Mouse (Mus musculus) heart, postnatal 0 days (tissue): Measurements from ENCODE around the gene Aoc1. TPM values are rescaled to one million over a fixed set of nuclear protein-coding genes. Genes with fewer than 3 reads are reported as not detected.
"Not testable (repeated sequence)": the region's sequence is repeated elsewhere in the genome, so short reads cannot be mapped to it uniquely, and the experiment has no call there.

Source experiments
- ATAC-seq: fragments of 200-750 bp; cut with Nextera tagmentation; 2 replicates; pipeline ENCODE4 v1.8.0; 2017; ENCODE audit warnings: low read depth, moderate number of reproducible peaks, moderate library complexity; ENCODE audit not compliant: insufficient read depth
- DNase-seq: peaks from one replicate; pipeline ENCODE4 v3.0.0-alpha.2; 2016; ENCODE audit warnings: low spot score
- H3K27ac ChIP-seq: fragments of 300-500 bp; sonication (generic); 2 replicates; pipeline ENCODE4 v1.5.1; 2014; ENCODE audit warnings: low read depth, mild to moderate bottlenecking
- H3K27me3 ChIP-seq: fragments of 300-500 bp; sonication (generic); 2 replicates; pipeline ENCODE4 v1.6.1; 2014; ENCODE audit warnings: low read length, mixed read lengths; ENCODE audit not compliant: control insufficient read depth, insufficient read depth
- H3K36me3 ChIP-seq: fragments of 300-500 bp; sonication (generic); replicated peaks from 2 replicates; pipeline ENCODE4 v1.6.1; 2014; ENCODE audit warnings: low read length, mixed read lengths; ENCODE audit not compliant: control insufficient read depth, insufficient read depth
- H3K4me1 ChIP-seq: fragments of 300-500 bp; sonication (generic); 2 replicates; pipeline ENCODE4 v1.6.1; 2014; ENCODE audit warnings: antibody characterized with exemption; ENCODE audit not compliant: control insufficient read depth, insufficient read depth
- H3K4me2 ChIP-seq: fragments of 300-500 bp; sonication (generic); 2 replicates; pipeline ENCODE4 v1.6.1; 2014; ENCODE audit warnings: low read depth, mild to moderate bottlenecking, low read length, moderate library complexity
- H3K4me3 ChIP-seq: fragments of 300-500 bp; sonication (generic); 2 replicates; pipeline ENCODE4 v1.5.1; 2014; ENCODE audit warnings: low read depth, low read length
- H3K9ac ChIP-seq: fragments of 300-500 bp; sonication (generic); replicated peaks from 2 replicates; pipeline ENCODE4 v1.6.1; 2014; ENCODE audit warnings: low read depth, low read length, mixed read lengths
- H3K9me3 ChIP-seq: fragments of 300-500 bp; sonication (generic); replicated peaks from 2 replicates; pipeline ENCODE4 v1.6.1; 2016; ENCODE audit warnings: low read length; ENCODE audit not compliant: control insufficient read depth
- CTCF ChIP-seq: IDR thresholded peaks from 2 replicates; pipeline ENCODE4 v1.5.1; 2016; ENCODE audit warnings: antibody characterized with exemption, control low read depth, low read depth
- EP300 ChIP-seq: IDR thresholded peaks from 2 replicates; pipeline ENCODE4 v1.6.1; 2016; ENCODE audit warnings: antibody characterized with exemption, low read depth
- WGBS: fragments of 180-500 bp; shearing (Covaris S2); extraction: QIAGEN DNeasy Blood & Tissue Kit; methylation state at CpG from one replicate; pipeline ENCODE4 v1.1.7; 2014; 5-methylcytosine and 5-hydroxymethylcytosine counted together
- polyA plus RNA-seq: library from polyadenylated mRNA; unstranded; fragments of >200 nt; fragmentation: Nextera tagmentation; extraction: Ambion mirVana; gene quantifications from 2 replicates; pipeline ENCODE4 v1.2.1, GENCODE M21; 2015
- total RNA-seq: library from RNA; depleted of rRNA; stranded (reverse); fragments of >200 nt; gene quantifications from 2 replicates; pipeline ENCODE4 v1.2.3, GENCODE M21; 2014; ENCODE audit warnings: low replicate concordance

The Aoc1 gene
- total and polyA plus RNA-seq, 2 experiments from 2014 or later: 0.99 TPM; not detected in 1

- WGBS: 65% methylated on average over 4 of the region's 4 CpGs
- H3K9me3 ChIP-seq: no peaks in the 10 kb centered on the region
- 0 out of 2 replicates have a peak, but pooled peaks cover 5% of the 10 kb centered on the region for H3K4me1 ChIP-seq
- no peak overlapping the region for H3K9ac ChIP-seq
- H3K36me3 ChIP-seq: no peaks in the 10 kb centered on the region
- H3K4me3 ChIP-seq: no peak overlapping the region
- H3K27ac ChIP-seq: no peak overlapping the region
- no peak for TF ChIP-seq EP300
- no peak overlapping the region for H3K4me2 ChIP-seq
- H3K27me3 ChIP-seq: no peaks in the 10 kb centered on the region
- DNase-seq (no peak), ATAC-seq (no peak)
Observed at GRCm38 (mm10) chr6:48862816-48863215, 9.9 kb upstream of the Aoc1 start.

GRCm38 (mm10) chr6:48863488-48863887, 9.2 kb upstream of the Aoc1 start:
- WGBS: 78% methylated on average over 7 of the region's 7 CpGs
- TF ChIP-seq EP300 (no peak), CTCF (no peak)
- no peak for DNase-seq
- Histone ChIP-seq H3K9ac (no peak overlapping the region), H3K4me3 (no peak overlapping the region), H3K27me3 (no peaks in the 10 kb centered on the region), H3K9me3 (no peaks in the 10 kb centered on the region), H3K36me3 (no peaks in the 10 kb centered on the region), H3K27ac (no peak overlapping the region), H3K4me2 (no peak overlapping the region), H3K4me1 (0 out of 2 replicates have a peak, but pooled peaks cover 5% of the 10 kb centered on the region)
- ATAC-seq: no peak

- ATAC-seq (no peak), DNase-seq (no peak)
- 57% methylated on average over 3 of the region's 3 CpGs for WGBS
Observed at GRCm38 (mm10) chr6:48864181-48864580, 8.5 kb upstream of the Aoc1 start.

GRCm38 (mm10) chr6:48864723-48865122, 8.0 kb upstream of the Aoc1 start:
- DNase-seq: no peak
- no peak for TF ChIP-seq EP300
- no peak for TF ChIP-seq CTCF
- WGBS: 69% methylated on average over 3 of the region's 3 CpGs
- H3K9me3 ChIP-seq: no peaks in the 10 kb centered on the region
- H3K27ac ChIP-seq: no peak overlapping the region
- H3K9ac ChIP-seq: no peak overlapping the region
- H3K36me3 ChIP-seq: no peaks in the 10 kb centered on the region
- H3K4me3 ChIP-seq: no peak overlapping the region
- 0 out of 2 replicates have a peak, but pooled peaks cover 5% of the 10 kb centered on the region for H3K4me1 ChIP-seq
- no peak for ATAC-seq
- no peak overlapping the region for H3K4me2 ChIP-seq
- no peaks in the 10 kb centered on the region for H3K27me3 ChIP-seq

More at GRCm38 (mm10) chr6:48864181-48864580, 8.5 kb upstream of the Aoc1 start:
- Histone ChIP-seq H3K4me3 (no peak overlapping the region), H3K9ac (no peak overlapping the region), H3K36me3 (no peaks in the 10 kb centered on the region), H3K9me3 (no peaks in the 10 kb centered on the region), H3K27ac (no peak overlapping the region), H3K4me1 (0 out of 2 replicates have a peak, but pooled peaks cover 5% of the 10 kb centered on the region), H3K4me2 (no peak overlapping the region), H3K27me3 (no peaks in the 10 kb centered on the region)
- TF ChIP-seq EP300 (no peak), CTCF (no peak)

GRCm38 (mm10) chr6:48865152-48865745, 7.4 kb upstream of the Aoc1 start:
- ATAC-seq (no peak), DNase-seq (no peak)
- no peak overlapping the region for H3K4me3 ChIP-seq
- 0 out of 2 replicates have a peak, but pooled peaks cover 4% of the 10 kb centered on the region for H3K4me1 ChIP-seq
- no peaks in the 10 kb centered on the region for H3K27me3 ChIP-seq
- H3K27ac ChIP-seq: no peak overlapping the region
- H3K4me2 ChIP-seq: no peak overlapping the region
- no peak overlapping the region for H3K9ac ChIP-seq
- H3K36me3 ChIP-seq: no peaks in the 10 kb centered on the region
- no peak for TF ChIP-seq EP300
- TF ChIP-seq CTCF: no peak
- WGBS: 79% methylated on average over 1 of the region's 1 CpGs
- H3K9me3 ChIP-seq: no peaks in the 10 kb centered on the region

GRCm38 (mm10) chr6:48866355-48866950, 6.2 kb upstream of the Aoc1 start:
- H3K36me3 ChIP-seq, DNase-seq, ATAC-seq, H3K4me1 ChIP-seq, H3K4me2 ChIP-seq, H3K27me3 ChIP-seq, H3K9ac ChIP-seq, H3K27ac ChIP-seq, H3K4me3 ChIP-seq, H3K9me3 ChIP-seq: not testable (repeated sequence)
- WGBS: 71% methylated on average over 1 of the region's 1 CpGs
